ENCODE assay signal across 28 mouse cellular contexts in the genomic region with DNA sequence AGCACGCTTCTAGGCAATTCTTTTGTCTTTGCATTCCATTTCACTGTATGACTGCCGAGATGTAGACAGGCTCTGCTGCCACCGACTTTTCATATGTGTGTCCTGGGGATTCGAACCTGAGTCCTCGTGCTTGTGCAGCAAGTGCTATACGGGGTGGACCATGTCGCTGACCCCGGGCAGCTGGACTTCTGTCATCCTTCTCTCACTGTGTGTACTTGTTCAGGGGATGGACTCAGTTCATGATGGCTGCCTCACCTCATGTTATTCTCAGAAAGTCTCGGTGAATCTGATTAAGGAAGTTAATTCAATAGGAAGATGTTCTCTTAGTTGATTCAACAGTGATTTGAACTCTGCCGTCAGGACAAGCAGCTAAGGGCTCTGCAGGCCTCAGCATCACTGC.
"Had no signal": no experiment of that assay in that cellular context is flagged by ENCODE, and none has a peak within 500 bp of the region (broad histone marks: within the 10 kb centered on the region; RNA-seq: fewer than 3 reads in every experiment).

No protein-coding gene starts in this region.

- H3K4me2 ChIP-seq: embryonic facial prominence, embryonic 12.5 days; embryonic facial prominence, embryonic 13.5 days; embryonic facial prominence, embryonic 15.5 days; forebrain, embryonic 12.5 days; forebrain, embryonic 13.5 days; forebrain, embryonic 15.5 days had no signal

- DNase-seq: cerebellum, adult 2 months; cerebellum, adult 8-10 months; cerebellum, adult 9-10 months; cerebellum, adult 9-11 months; cerebellum, postnatal 10 days; cerebellum, postnatal 14 days; cerebellum, postnatal 25 days; cerebellum, postnatal 36 days; embryo, embryonic 11 days; forebrain, postnatal 0 days; gastrocnemius, adult 2 months; gastrocnemius, postnatal 10 days; gastrocnemius, postnatal 14 days; gastrocnemius, postnatal 25 days; gastrocnemius, postnatal 36 days; heart, adult 18-20 months; heart, adult 2 months had no signal

- H3K27me3 ChIP-seq: embryonic facial prominence, embryonic 12.5 days; embryonic facial prominence, embryonic 13.5 days; embryonic facial prominence, embryonic 15.5 days; forebrain, embryonic 12.5 days; forebrain, embryonic 13.5 days; forebrain, embryonic 15.5 days had no signal

- H3K9me3 ChIP-seq: embryonic facial prominence, embryonic 10.5 days; embryonic facial prominence, embryonic 12.5 days; embryonic facial prominence, embryonic 13.5 days; embryonic facial prominence, embryonic 15.5 days; forebrain, embryonic 10.5 days; forebrain, embryonic 13.5 days; forebrain, embryonic 15.5 days had no signal

- H3K4me3 ChIP-seq: embryonic facial prominence, embryonic 10.5 days; embryonic facial prominence, embryonic 12.5 days; embryonic facial prominence, embryonic 13.5 days; embryonic facial prominence, embryonic 15.5 days; erythroblast, embryonic 14.5 days; forebrain, embryonic 10.5 days; forebrain, embryonic 12.5 days; forebrain, embryonic 13.5 days; forebrain, embryonic 15.5 days; gastrocnemius, adult 2 months; heart, adult 2 months; heart, embryonic 10.5 days had no signal

- H3K27ac ChIP-seq: embryonic facial prominence, embryonic 10.5 days; embryonic facial prominence, embryonic 12.5 days; embryonic facial prominence, embryonic 13.5 days; embryonic facial prominence, embryonic 15.5 days; forebrain, embryonic 10.5 days; forebrain, embryonic 12.5 days; forebrain, embryonic 13.5 days; forebrain, embryonic 15.5 days; gastrocnemius, adult 2 months; heart, adult 2 months; heart, embryonic 10.5 days had no signal

- H3K36me3 ChIP-seq: embryonic facial prominence, embryonic 10.5 days; embryonic facial prominence, embryonic 12.5 days; embryonic facial prominence, embryonic 13.5 days; embryonic facial prominence, embryonic 15.5 days; forebrain, embryonic 10.5 days; forebrain, embryonic 12.5 days; forebrain, embryonic 15.5 days; heart, embryonic 10.5 days had no signal

- H3K9ac ChIP-seq: embryonic facial prominence, embryonic 12.5 days; embryonic facial prominence, embryonic 13.5 days; embryonic facial prominence, embryonic 15.5 days; forebrain, embryonic 12.5 days; forebrain, embryonic 13.5 days; forebrain, embryonic 15.5 days; forebrain, postnatal 0 days had no signal

- ATAC-seq: forebrain, embryonic 13.5 days; forebrain, embryonic 14.5 days; forebrain, embryonic 15.5 days; forebrain, postnatal 0 days had no signal

- H3K4me1 ChIP-seq: embryonic facial prominence, embryonic 12.5 days; embryonic facial prominence, embryonic 13.5 days; embryonic facial prominence, embryonic 15.5 days; forebrain, embryonic 12.5 days; forebrain, embryonic 15.5 days; heart, embryonic 10.5 days had no signal
